Mouse (Mus musculus) kidney, adult 2 months (tissue): Measurements from ENCODE around the gene Tfap2b.

Experiments used
- CTCF ChIP-seq: fragments of 200-500 bp; conservative IDR thresholded peaks from 2 replicates; pipeline ENCODE4 v1.5.1; 2011; ENCODE audit warnings: low read depth, mild to moderate bottlenecking, control low read depth, low read length, moderate library complexity, mixed read lengths; ENCODE audit not compliant: insufficient read depth, insufficient read length
- POLR2A ChIP-seq: fragments of 200-500 bp; IDR thresholded peaks from one replicate; pipeline ENCODE4 v1.6.1; 2011; ENCODE audit warnings: low read depth, low read length, control low read depth

DNA sequence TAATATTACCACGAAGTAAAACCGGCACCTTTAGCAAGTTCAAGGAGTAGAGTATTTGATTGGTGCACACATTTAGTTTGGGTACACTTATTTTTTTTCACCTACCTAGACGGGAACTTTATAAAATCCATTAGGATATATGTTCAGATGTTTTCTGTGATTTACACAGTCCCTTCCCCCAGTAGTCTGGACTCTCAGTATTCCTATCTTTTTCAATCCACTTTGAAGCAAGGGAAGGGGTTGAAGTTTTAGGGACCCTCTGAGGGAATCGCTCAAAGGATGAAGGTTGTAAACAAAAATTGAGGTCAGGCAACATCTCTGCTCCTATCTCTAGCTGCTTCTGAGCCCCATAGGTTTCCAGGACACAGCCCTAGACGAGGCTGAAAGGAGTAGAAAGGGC lies 27.3 kb downstream of the Tfap2b start:
- no peak for TF ChIP-seq POLR2A
- no peak for TF ChIP-seq CTCF
